Mouse (Mus musculus) myocyte (in vitro differentiated cells): ENCODE measurements at regions not wholly inside any gene's neighbourhood (a gene's known extent, or its start where the extent isn't known, plus 50 kb on each side); places are given as distances from the start of the nearest gene placed in this dataset.

ENCODE experiments used
- H3K27me3 ChIP-seq: one replicate; pipeline ENCODE4 v1.6.1; 2011; ENCODE audit not compliant: control insufficient read depth, insufficient read depth, insufficient read length
- H3K36me3 ChIP-seq: one replicate; pipeline ENCODE4 v1.6.1; 2011; ENCODE audit not compliant: control insufficient read depth, insufficient read depth
- H3K4me2 ChIP-seq: one replicate; pipeline ENCODE4 v1.6.1; 2011; ENCODE audit warnings: low read depth, control low read depth
- H3K4me3 ChIP-seq: one replicate; pipeline ENCODE4 v1.5.1; 2011; ENCODE audit warnings: mild to moderate bottlenecking, control low read depth, moderate library complexity
- H3K79me2 ChIP-seq: one replicate; pipeline ENCODE4 v1.6.1; 2011; ENCODE audit not compliant: control insufficient read depth, insufficient read depth
- H3ac ChIP-seq: one replicate; pipeline ENCODE4 v1.6.1; 2011; ENCODE audit not compliant: control insufficient read depth, insufficient read length
- CEBPB ChIP-seq: IDR thresholded peaks from 2 replicates; pipeline ENCODE4 v1.6.1; 2011; ENCODE audit warnings: mild to moderate bottlenecking, moderate library complexity; ENCODE audit not compliant: poor library complexity, insufficient read depth, severe bottlenecking
- E2F4 ChIP-seq: IDR thresholded peaks from one replicate; pipeline ENCODE4 v1.6.1; 2011; ENCODE audit warnings: mild to moderate bottlenecking, control low read depth, moderate library complexity; ENCODE audit not compliant: insufficient read depth
- MAX ChIP-seq: IDR thresholded peaks from one replicate; pipeline ENCODE4 v1.6.1; 2011; ENCODE audit warnings: low read depth, mild to moderate bottlenecking, control low read depth
- MYOD1 ChIP-seq, 3 experiments: IDR thresholded peaks; one replicate each; pipeline ENCODE4 v1.6.1; 2011; ENCODE audit warnings: control low read depth in 2 of 3, low read depth in 2 of 3, mild to moderate bottlenecking in 2 of 3, moderate library complexity in 1 of 3; ENCODE audit not compliant: insufficient read length in 2 of 3, control insufficient read depth in 1 of 3
- MYOG ChIP-seq, 3 experiments: IDR thresholded peaks; one replicate each; pipeline ENCODE4 v1.6.1; 2011; ENCODE audit warnings: control low read depth in 2 of 3, low read depth in 2 of 3, mild to moderate bottlenecking in 2 of 3; ENCODE audit not compliant: insufficient read length in 2 of 3, control insufficient read depth in 1 of 3, insufficient read depth in 1 of 3
- POLR2A ChIP-seq: IDR thresholded peaks from one replicate; pipeline ENCODE4 v1.6.1; 2011; ENCODE audit warnings: low read depth, mild to moderate bottlenecking, control low read depth, moderate library complexity; ENCODE audit not compliant: insufficient read length
- POLR2AphosphoS2 ChIP-seq: IDR thresholded peaks from one replicate; pipeline ENCODE4 v1.6.1; 2011; ENCODE audit warnings: low read depth, control low read depth; ENCODE audit not compliant: insufficient read length
- REST ChIP-seq: IDR thresholded peaks from one replicate; pipeline ENCODE4 v1.6.1; 2011; ENCODE audit warnings: mild to moderate bottlenecking, control low read depth, moderate library complexity; ENCODE audit not compliant: insufficient read depth, insufficient read length
- SRF ChIP-seq: IDR thresholded peaks from one replicate; pipeline ENCODE4 v1.6.1; 2011; ENCODE audit warnings: low read depth; ENCODE audit not compliant: control insufficient read depth, insufficient read length
- TCF12 ChIP-seq: IDR thresholded peaks from one replicate; pipeline ENCODE4 v1.6.1; 2011; ENCODE audit warnings: mild to moderate bottlenecking, control low read depth; ENCODE audit not compliant: poor library complexity, insufficient read depth, severe bottlenecking
- TCF3 ChIP-seq: IDR thresholded peaks from one replicate; pipeline ENCODE4 v1.6.1; 2011; ENCODE audit warnings: low read depth, control low read depth; ENCODE audit not compliant: insufficient read length
- USF1 ChIP-seq: IDR thresholded peaks from one replicate; pipeline ENCODE4 v1.6.1; 2011; ENCODE audit warnings: low read depth, mild to moderate bottlenecking, control low read depth, moderate library complexity

- Histone ChIP-seq H3K79me2 (no peaks in the 10 kb centered on the region), H3K36me3 (no peaks in the 10 kb centered on the region), H3K4me3 (no peak overlapping the region), H3ac (no peak overlapping the region), H3K4me2 (no peak overlapping the region), H3K27me3 (no peaks in the 10 kb centered on the region)
- TF ChIP-seq USF1 (no peak), CEBPB (no peak), MYOG (IDR thresholded peaks at IDR 0.05; ENCODE audit: control insufficient read depth in 1 of 3, insufficient read depth in 1 of 3, insufficient read length in 2 of 3, low read depth in 2 of 3) (no peak), MAX (no peak), POLR2A (no peak)
These were observed 84.6 kb downstream of the Kcnrg start for GRCm38 (mm10) chr14:61691785-61692372.

DNA sequence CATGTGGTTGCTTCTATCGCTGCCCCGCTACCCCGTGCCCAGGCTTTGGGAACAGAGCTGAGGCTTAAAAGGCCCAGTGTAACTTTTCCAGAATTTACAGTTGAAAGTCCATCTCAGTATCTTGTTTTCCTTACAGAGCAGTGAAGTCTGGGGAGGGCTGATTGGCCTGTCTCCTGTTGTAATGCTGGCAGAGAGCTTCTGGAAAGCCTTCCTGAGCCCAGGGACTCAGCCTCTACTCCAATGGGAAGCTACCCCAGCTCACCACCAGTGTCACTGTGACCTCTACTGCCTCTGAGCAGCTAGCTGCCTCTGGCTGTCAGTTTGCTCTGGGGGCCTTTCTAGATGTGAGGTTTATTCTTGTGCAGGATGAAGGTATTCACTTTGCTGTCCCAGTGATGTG lies 87.5 kb downstream of the Kcnrg start:
- Histone ChIP-seq H3K79me2 (no peaks in the 10 kb centered on the region), H3K4me2 (no peak overlapping the region), H3K36me3 (no peaks in the 10 kb centered on the region), H3K4me3 (no peak overlapping the region), H3ac (no peak overlapping the region), H3K27me3 (no peaks in the 10 kb centered on the region)
- TF ChIP-seq TCF3 (no peak), SRF (no peak), USF1 (no peak), MYOD1 (IDR thresholded peaks at IDR 0.05; ENCODE audit: control insufficient read depth in 1 of 3, insufficient read length in 2 of 3, low read depth in 2 of 3) (no peak), MAX (no peak), POLR2AphosphoS2 (no peak), REST (no peak)

DNA sequence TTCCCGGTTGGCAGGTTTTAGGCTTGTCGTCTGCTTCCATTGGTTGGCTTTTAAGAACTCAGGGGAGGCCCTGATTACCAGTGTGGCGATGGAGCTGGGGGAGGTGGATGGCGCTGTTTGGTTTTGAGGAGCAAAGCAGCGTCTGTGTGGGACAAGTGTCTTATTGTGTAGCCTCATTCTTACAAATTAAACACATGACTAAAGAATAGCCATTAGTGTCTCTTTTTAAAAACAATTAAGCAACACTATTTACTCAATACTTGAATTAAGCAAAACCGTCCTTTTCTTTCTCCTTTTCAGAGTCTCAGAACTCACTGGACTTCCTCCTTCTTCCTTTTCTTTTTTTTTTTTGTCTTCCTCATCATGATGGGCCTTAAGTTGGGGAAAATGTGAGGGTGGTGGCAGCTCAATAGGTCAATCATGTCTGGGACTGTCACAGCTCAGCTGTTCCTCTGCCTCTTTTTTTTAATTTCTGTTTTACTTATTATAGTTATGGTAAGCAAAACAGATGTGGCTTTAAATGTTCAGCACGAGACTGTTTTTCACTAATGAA lies 89.1 kb downstream of the Kcnrg start:
- H3K27me3 ChIP-seq, result no peaks in the 10 kb centered on the region
- H3ac ChIP-seq, result no peak overlapping the region
- no peak for TF ChIP-seq USF1
- TF ChIP-seq TCF3, result no peak
- H3K36me3 ChIP-seq, result no peaks in the 10 kb centered on the region
- H3K79me2 ChIP-seq, result no peaks in the 10 kb centered on the region
- H3K4me2 ChIP-seq, result no peak overlapping the region
- H3K4me3 ChIP-seq, result no peak overlapping the region

GRCm38 (mm10) chr14:61696886-61697554 lies 89.8 kb downstream of the Kcnrg start:
- Histone ChIP-seq H3K4me3 (no peak overlapping the region), H3K27me3 (no peaks in the 10 kb centered on the region), H3K4me2 (no peak overlapping the region), H3K79me2 (no peaks in the 10 kb centered on the region), H3ac (no peak overlapping the region), H3K36me3 (no peaks in the 10 kb centered on the region)
- TF ChIP-seq USF1, result no peak
- no peak for TF ChIP-seq TCF12
- TF ChIP-seq E2F4, result no peak
- no peak for TF ChIP-seq MYOG (IDR thresholded peaks at IDR 0.05; ENCODE audit: control insufficient read depth in 1 of 3, insufficient read depth in 1 of 3, insufficient read length in 2 of 3, low read depth in 2 of 3)
- no peak for TF ChIP-seq POLR2AphosphoS2
- no peak for TF ChIP-seq POLR2A
- TF ChIP-seq MAX, result no peak
- TF ChIP-seq CEBPB, result no peak
- TF ChIP-seq SRF, result no peak
- no peak for TF ChIP-seq REST
- TF ChIP-seq MYOD1 (IDR thresholded peaks at IDR 0.05; ENCODE audit: control insufficient read depth in 1 of 3, insufficient read length in 2 of 3, low read depth in 2 of 3), result no peak
- no peak for TF ChIP-seq TCF3

- H3K4me3 ChIP-seq, result no peak overlapping the region
- H3ac ChIP-seq, result no peak overlapping the region
- H3K4me2 ChIP-seq, result no peak overlapping the region
- no peaks in the 10 kb centered on the region for H3K27me3 ChIP-seq
- H3K36me3 ChIP-seq, result no peaks in the 10 kb centered on the region
- H3K79me2 ChIP-seq, result no peaks in the 10 kb centered on the region
- TF ChIP-seq USF1 (no peak), CEBPB (no peak), POLR2AphosphoS2 (no peak), SRF (no peak), MYOD1 (IDR thresholded peaks at IDR 0.05; ENCODE audit: control insufficient read depth in 1 of 3, insufficient read length in 2 of 3, low read depth in 2 of 3) (no peak), POLR2A (no peak), TCF3 (no peak), MAX (no peak), E2F4 (no peak), MYOG (IDR thresholded peaks at IDR 0.05; ENCODE audit: control insufficient read depth in 1 of 3, insufficient read depth in 1 of 3, insufficient read length in 2 of 3, low read depth in 2 of 3) (no peak), TCF12 (no peak), REST (no peak)
These were observed 90.4 kb downstream of the Kcnrg start for GRCm38 (mm10) chr14:61697704-61698103.
